Mouse (Mus musculus): ENCODE data around the gene 4933415A04Rik. TPM values are rescaled to one million over a fixed set of nuclear protein-coding genes. Genes with fewer than 3 reads are reported as not detected.
A peak's percentile ranks its signal among the peaks of the same experiment; 100 is the strongest.

4933415A04Rik gene
- total RNA-seq, 4 experiments from 2014 or later, result 0.22 to 0.57 (median 0.48) TPM

DNA sequence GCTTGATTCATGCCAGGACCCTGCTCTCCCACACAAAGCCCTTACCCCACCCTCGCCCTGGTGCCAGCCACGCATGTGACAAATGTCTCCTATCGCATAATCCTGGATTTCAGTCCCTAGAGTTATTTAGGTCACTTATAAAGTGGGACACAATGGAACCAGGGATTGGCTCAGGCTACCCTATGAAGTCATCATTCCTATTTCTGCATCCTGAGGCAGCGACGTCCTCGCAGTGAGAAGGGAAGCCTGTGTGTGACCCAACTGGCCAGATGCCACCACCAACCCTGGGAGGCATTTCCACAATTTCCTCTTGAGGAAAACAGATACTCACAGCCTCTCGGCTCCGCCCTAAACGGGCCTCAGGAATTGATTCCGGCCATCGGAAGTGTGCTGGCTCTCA lies 17.2 kb upstream of the 4933415A04Rik start:
- DNase-seq (ENCODE audit: low spot score), result peak; percentile 92

GRCm38 (mm10) chr11:43575061-43575375 lies 11.8 kb upstream of the 4933415A04Rik start:
- DNase-seq (ENCODE audit: low spot score), result no peak

- no peak for DNase-seq (ENCODE audit: low spot score)
Measured at GRCm38 (mm10) chr11:43575376-43576151, 11.3 kb upstream of the 4933415A04Rik start.

- DNase-seq (ENCODE audit: low spot score), result no peak
Measured at GRCm38 (mm10) chr11:43577713-43578478, 8.9 kb upstream of the 4933415A04Rik start.

GRCm38 (mm10) chr11:43585211-43586005 lies 1.4 kb upstream of the 4933415A04Rik start:
- no peak for DNase-seq (ENCODE audit: low spot score)

- DNase-seq (ENCODE audit: low spot score), result no peak
Measured at GRCm38 (mm10) chr11:43589530-43590072, 2.8 kb downstream of the 4933415A04Rik start.

DNA sequence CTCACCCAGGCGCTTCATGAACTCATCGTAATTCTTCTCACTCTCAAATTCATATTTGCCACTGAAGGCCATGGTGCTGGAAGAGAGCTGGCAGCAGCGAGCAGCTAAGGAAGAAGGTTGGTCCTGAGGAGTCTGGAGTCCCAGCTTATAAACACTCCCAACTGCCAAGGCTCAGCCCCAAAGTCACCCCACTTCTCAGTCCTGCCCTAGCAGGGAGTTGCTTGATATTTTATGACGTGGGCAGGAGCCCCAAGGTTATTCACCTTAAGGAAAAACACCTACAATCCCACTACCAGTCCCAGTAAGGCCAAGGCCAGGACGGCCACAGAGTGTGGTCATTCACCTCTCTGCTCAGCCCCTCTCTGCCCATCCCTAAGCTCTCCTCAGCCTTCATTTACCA lies 14.6 kb downstream of the 4933415A04Rik start, which contains the start of gene Fabp6:
Gene Fabp6 (minus strand): TSS at position 101 of the 400 bp plus-strand sequence.
- no peak for DNase-seq (ENCODE audit: low spot score)

DNA sequence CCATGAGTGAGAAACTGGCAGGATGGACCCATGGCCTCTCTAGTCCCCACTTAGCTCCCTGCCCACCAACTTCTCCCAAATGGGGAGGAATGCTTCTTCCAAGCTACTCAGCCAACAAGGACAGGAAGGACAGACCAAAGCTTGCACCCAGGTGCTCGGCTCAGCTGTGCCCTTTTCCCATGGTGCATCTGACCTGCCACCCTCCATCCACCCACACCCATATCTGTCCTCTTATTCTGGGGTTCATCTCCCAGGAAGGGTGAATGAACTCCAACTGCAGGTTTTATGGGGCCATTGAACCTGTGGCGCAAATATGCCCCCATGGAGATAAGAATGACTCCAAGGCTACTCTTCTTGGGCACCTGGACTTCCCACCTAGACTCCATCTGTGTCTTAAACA lies 17.4 kb downstream of the 4933415A04Rik start:
- DNase-seq (ENCODE audit: low spot score), result no peak

DNA sequence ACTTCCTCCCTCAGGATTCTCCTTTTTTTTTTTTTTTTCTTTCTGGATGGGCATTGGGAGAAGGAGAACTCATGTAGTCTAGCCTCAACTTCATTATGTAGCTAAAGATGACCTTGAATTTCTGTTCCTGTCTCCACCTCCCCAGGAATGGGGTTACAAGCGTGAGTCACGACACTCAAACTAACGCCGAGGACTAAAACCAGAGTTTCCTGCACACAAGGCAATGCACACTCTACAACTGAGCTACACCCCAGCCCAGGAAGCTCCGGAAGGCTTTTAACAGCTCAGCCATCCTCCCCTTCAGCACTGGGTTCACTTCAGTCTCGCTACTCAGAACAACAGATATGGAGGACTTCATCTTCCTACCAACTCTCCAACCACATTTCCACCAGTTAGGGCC lies 18.1 kb downstream of the 4933415A04Rik start:
- no peak for DNase-seq (ENCODE audit: low spot score)

DNA sequence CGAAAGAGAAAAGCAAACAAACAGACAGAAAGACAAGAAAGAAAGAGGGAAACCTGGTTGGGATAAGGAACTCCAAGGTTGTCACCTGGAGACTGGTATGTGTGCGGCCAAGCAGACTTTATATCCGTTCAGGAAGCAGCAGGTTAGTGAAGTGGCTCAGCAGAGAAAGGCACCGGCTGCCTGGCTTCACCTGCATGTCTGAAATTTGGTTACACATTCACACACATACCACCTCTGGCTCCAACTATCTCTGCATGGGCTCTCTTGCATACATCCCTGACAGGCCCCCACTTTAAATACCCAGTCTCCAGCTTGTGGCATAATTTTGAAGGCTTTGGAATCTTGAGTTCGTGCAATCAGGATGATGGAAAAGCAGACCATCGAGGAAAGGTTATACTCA lies 19.0 kb downstream of the 4933415A04Rik start:
- DNase-seq (ENCODE audit: low spot score), result no peak

DNA sequence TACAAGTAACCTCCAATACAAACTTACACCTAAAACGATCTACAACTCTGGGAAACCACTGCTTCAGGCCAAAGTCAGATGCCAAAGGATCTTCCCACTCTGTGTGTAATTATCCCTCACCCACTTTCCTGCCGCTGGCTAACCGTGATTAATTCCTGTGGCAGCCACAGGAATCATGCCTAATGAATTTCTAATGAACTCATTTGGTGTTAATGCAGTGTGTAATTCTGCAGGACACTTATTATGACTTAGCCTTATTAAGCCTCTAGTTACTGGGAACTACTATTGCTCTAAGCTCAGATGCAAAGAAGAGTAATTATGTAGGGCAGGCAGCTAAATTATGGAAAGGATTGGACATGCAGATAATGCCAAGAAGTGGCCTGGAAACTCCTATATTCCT lies 21.6 kb downstream of the 4933415A04Rik start:
- no peak for DNase-seq (ENCODE audit: low spot score)

- DNase-seq (ENCODE audit: low spot score), result no peak
Measured at GRCm38 (mm10) chr11:43610006-43610661, 23.3 kb downstream of the 4933415A04Rik start.

GRCm38 (mm10) chr11:43610662-43611033 lies 23.8 kb downstream of the 4933415A04Rik start:
- no peak for DNase-seq (ENCODE audit: low spot score)

DNA sequence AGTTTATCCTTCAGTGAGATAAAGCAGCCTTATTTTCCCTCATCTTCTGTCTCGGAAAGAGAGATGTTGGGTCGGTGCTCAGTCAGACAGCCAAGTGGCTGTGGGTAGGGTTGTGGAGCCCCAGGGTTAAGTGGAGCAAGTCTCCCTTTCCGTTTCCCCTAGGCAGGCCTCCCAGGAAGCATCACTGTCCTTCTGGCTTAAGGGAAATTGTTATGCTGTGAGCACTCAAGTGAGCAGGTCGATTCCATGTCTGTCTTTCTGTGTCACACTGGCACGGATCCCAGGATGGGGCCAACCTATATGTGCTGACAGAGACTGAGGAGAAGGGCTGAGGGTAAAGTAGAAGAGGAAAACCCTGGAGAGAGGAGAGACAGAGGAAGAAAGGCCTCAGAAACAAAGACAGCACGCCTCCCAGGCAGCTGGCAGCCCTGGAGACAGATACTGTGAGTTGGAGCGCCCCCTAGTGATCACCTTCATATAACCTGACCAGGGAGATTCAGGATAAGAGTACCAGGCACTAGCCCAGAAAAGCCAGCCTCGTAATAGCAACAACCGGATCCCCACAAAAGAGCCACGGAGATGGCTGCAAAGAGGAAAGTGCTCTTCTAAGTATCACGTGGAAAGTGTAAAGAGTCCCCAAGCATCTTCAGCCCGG lies 26.1 kb downstream of the 4933415A04Rik start:
- peak; percentile 78 for DNase-seq (ENCODE audit: low spot score)

DNA sequence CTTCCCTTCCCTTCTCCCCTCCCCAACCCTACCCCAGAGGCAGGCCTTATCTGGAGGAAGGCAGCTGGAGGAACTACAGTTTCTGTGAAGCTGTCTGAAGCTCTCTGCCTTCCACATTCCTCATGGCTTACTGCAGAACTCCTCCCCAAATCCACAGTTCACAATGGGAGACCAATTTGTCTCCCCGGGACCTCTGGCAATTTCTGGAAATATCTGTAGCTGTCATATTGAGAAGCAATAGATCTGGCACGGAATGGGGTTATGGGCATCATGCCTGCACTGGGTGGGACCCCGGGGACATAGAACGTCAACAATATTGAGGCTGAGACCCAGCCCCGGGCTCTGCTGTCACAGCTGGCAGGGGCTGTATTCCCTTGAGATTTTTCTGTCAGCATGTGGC lies 31.1 kb downstream of the 4933415A04Rik start:
- peak; percentile 38 for DNase-seq (ENCODE audit: low spot score)

DNA sequence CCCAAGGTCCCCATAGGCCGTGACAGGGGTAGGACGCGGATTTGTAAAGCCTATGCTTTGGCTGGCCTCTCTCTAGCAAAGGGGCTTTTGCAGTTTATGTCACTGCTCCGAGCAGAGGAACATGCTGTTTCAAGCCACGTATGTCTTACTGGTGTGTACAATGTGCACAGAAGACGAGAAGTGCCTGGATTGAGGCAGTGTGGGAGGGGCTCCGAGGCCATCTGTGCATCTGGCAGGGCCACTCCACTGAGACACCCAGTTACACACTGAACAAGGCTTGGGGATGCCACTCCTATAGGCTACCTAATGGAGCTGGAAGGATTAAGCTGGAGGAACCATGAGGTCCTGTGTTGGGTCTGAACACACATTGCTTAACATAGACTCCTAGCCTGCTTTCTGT lies 31.6 kb downstream of the 4933415A04Rik start:
- DNase-seq (ENCODE audit: low spot score), result peak; percentile 17

GRCm38 (mm10) chr11:43621769-43622168 lies 34.9 kb downstream of the 4933415A04Rik start:
- no peak for DNase-seq (ENCODE audit: low spot score)

GRCm38 (mm10) chr11:43624341-43624740 lies 37.5 kb downstream of the 4933415A04Rik start:
- no peak for DNase-seq (ENCODE audit: low spot score)

DNA sequence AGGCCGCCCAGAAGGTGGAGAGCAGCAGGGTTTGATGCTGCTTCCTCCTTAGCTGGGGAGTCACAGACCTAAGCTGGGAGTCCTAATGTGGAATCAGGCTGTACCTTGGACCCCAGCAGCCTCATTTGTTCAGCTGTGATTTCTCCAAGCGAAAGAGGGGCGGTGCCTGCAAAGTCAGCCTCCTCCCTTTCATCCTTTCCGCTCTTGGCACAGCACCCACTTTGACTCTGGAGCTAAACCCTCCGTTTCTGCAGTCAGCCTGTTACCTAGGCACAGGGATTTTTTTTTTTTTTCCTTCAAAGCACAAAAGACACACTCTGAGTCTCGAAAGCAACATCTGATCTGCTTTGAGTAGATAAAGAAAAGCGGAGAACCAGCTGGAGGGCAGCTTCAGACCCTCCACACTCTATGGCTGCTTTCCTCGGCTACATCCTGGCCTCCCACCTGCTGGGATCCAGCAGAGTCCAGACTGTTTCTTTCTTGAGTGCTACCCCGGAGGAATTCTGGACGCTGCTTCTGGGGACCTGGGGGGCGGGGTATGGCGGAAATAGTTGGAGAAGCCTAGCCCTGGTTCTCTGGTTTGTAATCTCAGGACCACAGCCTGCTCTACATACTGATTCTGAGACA lies 39.6 kb downstream of the 4933415A04Rik start:
- peak; percentile 41 for DNase-seq (ENCODE audit: low spot score)

DNA sequence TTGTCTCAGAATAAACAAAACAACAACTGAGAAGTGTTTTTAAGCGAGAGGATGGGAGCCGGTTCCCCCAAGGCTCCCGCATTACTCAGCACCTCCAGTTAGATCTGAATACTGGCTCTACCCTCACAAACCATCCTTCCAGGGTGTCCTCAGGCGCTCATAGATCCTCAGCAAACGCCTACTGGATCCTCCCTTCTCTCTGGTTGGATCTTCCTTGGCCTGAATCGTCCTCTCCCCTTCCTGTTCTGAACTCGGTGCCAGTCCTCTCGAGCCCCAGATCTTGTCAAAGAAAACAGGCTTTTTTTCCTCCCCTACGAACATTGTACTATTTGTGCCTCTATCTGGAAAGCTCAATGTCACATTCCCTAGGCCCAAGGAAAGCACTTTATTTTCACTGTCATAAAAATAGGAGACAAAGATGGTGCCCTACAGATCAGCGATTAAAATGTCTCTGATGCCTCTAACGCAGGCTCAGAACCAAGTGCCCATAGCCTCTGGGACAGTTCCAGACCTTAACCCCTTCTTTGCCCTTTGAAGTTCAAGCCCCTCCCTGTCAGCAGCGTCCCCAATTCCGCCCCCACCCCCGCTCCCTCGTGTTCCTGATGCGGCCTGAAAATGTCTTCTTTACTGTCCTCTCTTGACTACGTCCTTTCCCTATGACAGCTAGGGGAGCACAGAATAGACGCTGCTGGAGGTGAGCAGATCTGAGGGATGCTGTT lies 40.2 kb downstream of the 4933415A04Rik start:
- DNase-seq (ENCODE audit: low spot score), result no peak
